Mouse (Mus musculus) adrenal gland, adult 2 months (tissue): ENCODE measurements around the gene Cacna2d3. TPM values are rescaled to one million over a fixed set of nuclear protein-coding genes. Genes with fewer than 3 reads are reported as not detected.
A peak's percentile ranks its signal among the peaks of the same experiment; 100 is the strongest.

ENCODE experiments used
- DNase-seq: peaks from one replicate; pipeline ENCODE4 v3.0.0; 2021
- polyA plus RNA-seq: library from polyadenylated mRNA; depleted of rRNA; stranded (reverse); fragments of >200 nt; gene quantifications from 2 replicates; pipeline ENCODE4 v1.2.3, GENCODE M21; 2012
- total RNA-seq, 2 experiments: library from RNA; stranded (reverse); gene quantifications; 2 replicates each; pipeline ENCODE4 v1.2.3; 2021

The Cacna2d3 gene
- total and polyA plus RNA-seq, 3 experiments, result 0.67 to 2.7 (median 2.7) TPM

- no peak for DNase-seq
Observed at GRCm38 (mm10) chr14:29060679-29061078, 661.0 kb downstream of the Cacna2d3 start.

- peak; percentile 69 for DNase-seq
Observed at GRCm38 (mm10) chr14:29051951-29052835, 669.5 kb downstream of the Cacna2d3 start.

- no peak for DNase-seq
Observed at GRCm38 (mm10) chr14:29042355-29042754, 679.3 kb downstream of the Cacna2d3 start.

GRCm38 (mm10) chr14:29041498-29041897 lies 680.2 kb downstream of the Cacna2d3 start:
- DNase-seq, result no peak

GRCm38 (mm10) chr14:29040606-29041364 lies 680.9 kb downstream of the Cacna2d3 start:
- peak; percentile 80 for DNase-seq

- no peak for DNase-seq
Observed at GRCm38 (mm10) chr14:29038246-29038645, 683.4 kb downstream of the Cacna2d3 start.

- DNase-seq, result no peak
Observed at GRCm38 (mm10) chr14:29031858-29032395, 689.7 kb downstream of the Cacna2d3 start.

- DNase-seq, result no peak
Observed at GRCm38 (mm10) chr14:29030519-29030918, 691.1 kb downstream of the Cacna2d3 start.

GRCm38 (mm10) chr14:29029896-29030420 lies 691.7 kb downstream of the Cacna2d3 start:
- peak; percentile 51 for DNase-seq

- no peak for DNase-seq
Observed at GRCm38 (mm10) chr14:29029107-29029469, 692.6 kb downstream of the Cacna2d3 start.

- no peak for DNase-seq
Observed at GRCm38 (mm10) chr14:29028391-29029106, 693.1 kb downstream of the Cacna2d3 start.

- no peak for DNase-seq
Observed at GRCm38 (mm10) chr14:29027276-29027675, 694.4 kb downstream of the Cacna2d3 start.

GRCm38 (mm10) chr14:29025335-29025734 lies 696.3 kb downstream of the Cacna2d3 start:
- no peak for DNase-seq

GRCm38 (mm10) chr14:29023246-29023645 lies 698.4 kb downstream of the Cacna2d3 start:
- no peak for DNase-seq

GRCm38 (mm10) chr14:29021295-29021694 lies 700.4 kb downstream of the Cacna2d3 start:
- no peak for DNase-seq

- DNase-seq, result no peak
Observed at GRCm38 (mm10) chr14:29018316-29019000, 703.2 kb downstream of the Cacna2d3 start.

GRCm38 (mm10) chr14:29017883-29018282 lies 703.8 kb downstream of the Cacna2d3 start, which contains the start of gene Lrtm1:
Gene Lrtm1, plus strand, starts transcription at chr14:29018208.
- DNase-seq, result peak; percentile 34

GRCm38 (mm10) chr14:29015896-29016295 lies 705.8 kb downstream of the Cacna2d3 start:
- DNase-seq, result no peak

GRCm38 (mm10) chr14:29014680-29015079 lies 707.0 kb downstream of the Cacna2d3 start:
- DNase-seq, result no peak

GRCm38 (mm10) chr14:29013161-29013560 lies 708.5 kb downstream of the Cacna2d3 start:
- DNase-seq, result no peak

- DNase-seq, result no peak
Observed at GRCm38 (mm10) chr14:29009644-29010043, 712.0 kb downstream of the Cacna2d3 start.
